Comparison of ENCODE assay signal across 11 mouse cellular contexts in the genomic region with DNA sequence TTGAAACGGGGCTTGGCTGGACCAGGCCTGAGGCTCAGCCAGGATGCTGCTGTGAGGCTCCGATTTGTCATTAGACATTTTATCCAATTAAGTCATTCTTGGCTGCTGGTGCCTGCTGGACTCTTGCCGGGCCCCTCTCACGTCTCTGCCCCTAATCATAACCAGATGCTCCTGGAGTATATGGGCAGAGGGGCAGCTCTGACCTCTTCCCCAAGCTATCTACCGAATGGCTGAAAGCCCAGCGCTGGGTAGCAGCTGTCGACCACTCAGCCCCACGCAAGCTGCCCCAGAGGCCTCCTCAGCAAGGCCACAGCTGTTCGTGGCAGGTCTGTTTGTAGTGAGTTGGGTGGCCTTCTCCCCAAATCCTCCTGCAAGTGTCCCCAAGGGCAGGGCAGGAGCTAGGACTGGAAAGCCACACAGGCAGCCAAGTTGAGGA. TPM values are rescaled to one million over a fixed set of nuclear protein-coding genes. Genes with fewer than 3 reads are reported as not detected.
DNase-seq lines count a peak whose midpoint lies in the region; ATAC-seq and TF ChIP-seq lines count a peak whose summit lies in the region.
"Had no signal": no experiment of that assay in that cellular context is flagged by ENCODE, and none has a peak within 500 bp of the region (broad histone marks: within the 10 kb centered on the region; RNA-seq: fewer than 3 reads in every experiment).

No protein-coding gene starts in this region.

- H3K4me1 ChIP-seq in hindbrain, embryonic 10.5 days (replicated peaks): peaks cover 15% of the 10 kb centered on the region
- no peaks in the 10 kb centered on the region for H3K4me1 ChIP-seq in hindbrain, embryonic 14.5 days (replicated peaks; ENCODE audit: control insufficient read depth, insufficient read depth, low read length)
- no peaks in the 10 kb centered on the region for H3K4me1 ChIP-seq in hindbrain, postnatal 0 days (ENCODE audit: insufficient read depth, low read length)
- no peaks in the 10 kb centered on the region; the same call in 1 of the 2 replicates for H3K4me1 ChIP-seq in liver, embryonic 11.5 days (replicated peaks; ENCODE audit: control insufficient read depth, insufficient read depth, low read length)
- H3K4me1 ChIP-seq: liver, embryonic 13.5 days had no signal

- H3K36me3 ChIP-seq in hindbrain, embryonic 10.5 days: no peaks in the 10 kb centered on the region
- H3K36me3 ChIP-seq in hindbrain, embryonic 14.5 days (replicated peaks; ENCODE audit: control insufficient read depth, insufficient read depth): no peaks in the 10 kb centered on the region
- no peaks in the 10 kb centered on the region for H3K36me3 ChIP-seq in hindbrain, postnatal 0 days (ENCODE audit: insufficient read depth, low read length)
- H3K36me3 ChIP-seq in liver, embryonic 11.5 days (ENCODE audit: control insufficient read depth, insufficient read depth, low read length): no peaks in the 10 kb centered on the region
- H3K36me3 ChIP-seq: liver, embryonic 13.5 days had no signal

- H3K27ac ChIP-seq in hindbrain, embryonic 10.5 days: peak overlapping the region; percentile 75; the same call in 1 of the 2 replicates
- H3K27ac ChIP-seq in hindbrain, embryonic 14.5 days: no peak overlapping the region
- H3K27ac ChIP-seq in hindbrain, postnatal 0 days: no peak overlapping the region
- H3K27ac ChIP-seq in liver, embryonic 11.5 days (ENCODE audit: low read depth, low read length): no peak overlapping the region
- H3K27ac ChIP-seq: liver, embryonic 13.5 days had no signal

- H3K4me2 ChIP-seq in hindbrain, embryonic 14.5 days (replicated peaks): no peak overlapping the region
- H3K4me2 ChIP-seq in hindbrain, postnatal 0 days (ENCODE audit: low read depth, low read length): no peak overlapping the region
- H3K4me2 ChIP-seq in liver, embryonic 11.5 days: no peak overlapping the region
- H3K4me2 ChIP-seq: liver, embryonic 13.5 days had no signal

- 56% methylated on average over 9 of the region's 9 CpGs for WGBS in hindbrain, embryonic 10.5 days
- 52% methylated on average over 9 of the region's 9 CpGs for WGBS in hindbrain, embryonic 14.5 days
- WGBS in hindbrain, postnatal 0 days: 41% methylated on average over 9 of the region's 9 CpGs
- 58% methylated on average over 9 of the region's 9 CpGs for WGBS in liver, embryonic 11.5 days

- peak; percentile 40 for DNase-seq in hindbrain, embryonic 10.5 days (ENCODE audit: low spot score)
- no peak for DNase-seq in hindbrain, embryonic 14.5 days (ENCODE audit: low spot score)
- DNase-seq in MN1 (ENCODE audit: low spot score): peak; percentile 80
- peak; percentile 46 for DNase-seq in forelimb bud, embryonic 11.5 days (ENCODE audit: low read depth, low spot score)
- DNase-seq in hindbrain, postnatal 0 days (ENCODE audit: low spot score): peak; percentile 76
- no peak for DNase-seq in kidney, postnatal 10 days
- no peak for DNase-seq in liver, embryonic 11.5 days (ENCODE audit: low spot score)
- DNase-seq in spleen, postnatal 4 days (ENCODE audit: low spot score in 2 of 2): no peak
- DNase-seq: liver, embryonic 13.5 days had no signal

- ATAC-seq in hindbrain, embryonic 14.5 days (ENCODE audit: low FRiP score): no peak
- ATAC-seq in hindbrain, postnatal 0 days: peak; percentile 77
- ATAC-seq in liver, embryonic 11.5 days (replicated peaks; ENCODE audit: low FRiP score): no peak
- ATAC-seq: intestine, embryonic 16.5 days had no signal

- H3K4me3 ChIP-seq in hindbrain, embryonic 10.5 days: no peak overlapping the region
- H3K4me3 ChIP-seq in hindbrain, embryonic 14.5 days (replicated peaks; ENCODE audit: low read length): no peak overlapping the region
- no peak overlapping the region for H3K4me3 ChIP-seq in hindbrain, postnatal 0 days (ENCODE audit: low read length)
- H3K4me3 ChIP-seq in liver, embryonic 11.5 days (ENCODE audit: low read depth, low read length): no peak overlapping the region
- H3K4me3 ChIP-seq: erythroblast, embryonic 14.5 days; liver, embryonic 13.5 days had no signal

- no peak overlapping the region for H3K9ac ChIP-seq in hindbrain, embryonic 14.5 days
- no peak overlapping the region for H3K9ac ChIP-seq in hindbrain, postnatal 0 days (replicated peaks; ENCODE audit: low read length)
- H3K9ac ChIP-seq in liver, embryonic 11.5 days (ENCODE audit: low read depth, low read length): no peak overlapping the region
- H3K9ac ChIP-seq: liver, embryonic 13.5 days had no signal

- peaks cover 36% of the 10 kb centered on the region for H3K27me3 ChIP-seq in hindbrain, embryonic 10.5 days (ENCODE audit: insufficient read depth, poor library complexity, severe bottlenecking)
- H3K27me3 ChIP-seq in hindbrain, embryonic 14.5 days (ENCODE audit: control insufficient read depth, insufficient read depth, low read length): peaks cover 18% of the 10 kb centered on the region
- H3K27me3 ChIP-seq in hindbrain, postnatal 0 days (ENCODE audit: insufficient read depth, low read length): peaks cover 4% of the 10 kb centered on the region; the same call in 1 of the 2 replicates
- H3K27me3 ChIP-seq in liver, embryonic 11.5 days (replicated peaks; ENCODE audit: control insufficient read depth, insufficient read depth, low read length): peaks cover 28% of the 10 kb centered on the region

- no peaks in the 10 kb centered on the region for H3K9me3 ChIP-seq in hindbrain, embryonic 10.5 days
- no peaks in the 10 kb centered on the region for H3K9me3 ChIP-seq in hindbrain, embryonic 14.5 days (ENCODE audit: control insufficient read depth, low read length)
- no peaks in the 10 kb centered on the region for H3K9me3 ChIP-seq in hindbrain, postnatal 0 days (ENCODE audit: low read length)
- no peaks in the 10 kb centered on the region for H3K9me3 ChIP-seq in liver, embryonic 11.5 days (ENCODE audit: control insufficient read depth, low read length)
- H3K9me3 ChIP-seq: liver, embryonic 13.5 days had no signal

- no peak for TF ChIP-seq CTCF in hindbrain, postnatal 0 days (IDR thresholded peaks at IDR 0.05; ENCODE audit: low read depth)

RNA-seq across cellular contexts. Expression of a gene that starts 5.7 kb away (rescaled TPM):
- polyA plus RNA-seq in hindbrain, embryonic 10.5 days (2016; fragmentation: Nextera tagmentation; extraction: Ambion mirVana): 0.11 and 0.24 TPM in 2 replicates
- 0.90 and 1.1 TPM in 2 replicates for polyA plus RNA-seq in hindbrain, embryonic 14.5 days (2014; fragmentation: Nextera tagmentation; extraction: Ambion mirVana)
- 1.5 and 3.8 TPM in 2 replicates for total RNA-seq in hindbrain, postnatal 0 days (2014; rRNA removed)
- 4.2 and 4.6 TPM in 2 replicates for polyA plus RNA-seq in hindbrain, postnatal 0 days (2015; fragmentation: Nextera tagmentation; extraction: Ambion mirVana)
- polyA plus RNA-seq in liver, embryonic 11.5 days (2014; fragmentation: Nextera tagmentation; extraction: Ambion mirVana): 0.47 and 0.77 TPM in 2 replicates

RNA-seq across cellular contexts. Expression of a gene that starts 15.4 kb away (rescaled TPM):
- 13.3 and 16.2 TPM in 2 replicates for polyA plus RNA-seq in hindbrain, embryonic 10.5 days (2016; fragmentation: Nextera tagmentation; extraction: Ambion mirVana)
- polyA plus RNA-seq in hindbrain, embryonic 14.5 days (2014; fragmentation: Nextera tagmentation; extraction: Ambion mirVana): 6.5 and 11.0 TPM in 2 replicates
- total RNA-seq in hindbrain, postnatal 0 days (2014; rRNA removed): 2.0 and 2.6 TPM in 2 replicates
- polyA plus RNA-seq in hindbrain, postnatal 0 days (2015; fragmentation: Nextera tagmentation; extraction: Ambion mirVana): 3.6 and 4.8 TPM in 2 replicates
- polyA plus RNA-seq in liver, embryonic 11.5 days (2014; fragmentation: Nextera tagmentation; extraction: Ambion mirVana): 24.0 and 31.2 TPM in 2 replicates
- polyA plus RNA-seq: erythroblast, embryonic 14.5 days had no signal

RNA-seq across cellular contexts. Expression of a gene that starts 42.3 kb away (rescaled TPM):
- 7.6 and 22.9 TPM in 2 replicates for polyA plus RNA-seq in hindbrain, embryonic 10.5 days (2016; fragmentation: Nextera tagmentation; extraction: Ambion mirVana)
- 40.0 and 40.3 TPM in 2 replicates for polyA plus RNA-seq in hindbrain, embryonic 14.5 days (2014; fragmentation: Nextera tagmentation; extraction: Ambion mirVana)
- total RNA-seq in hindbrain, postnatal 0 days (2014; rRNA removed): 83.4 and 84.4 TPM in 2 replicates
- polyA plus RNA-seq in hindbrain, postnatal 0 days (2015; fragmentation: Nextera tagmentation; extraction: Ambion mirVana): 43.1 and 51.0 TPM in 2 replicates
- 2.1 and 2.2 TPM in 2 replicates for polyA plus RNA-seq in liver, embryonic 11.5 days (2014; fragmentation: Nextera tagmentation; extraction: Ambion mirVana)

RNA-seq across cellular contexts. Expression of a gene that starts 46.0 kb away (rescaled TPM):
- 1,011 and 1,145 TPM in 2 replicates for polyA plus RNA-seq in hindbrain, embryonic 10.5 days (2016; fragmentation: Nextera tagmentation; extraction: Ambion mirVana)
- polyA plus RNA-seq in hindbrain, embryonic 14.5 days (2014; fragmentation: Nextera tagmentation; extraction: Ambion mirVana): 614 and 694 TPM in 2 replicates
- total RNA-seq in hindbrain, postnatal 0 days (2014; rRNA removed): 462 and 515 TPM in 2 replicates
- polyA plus RNA-seq in hindbrain, postnatal 0 days (2015; fragmentation: Nextera tagmentation; extraction: Ambion mirVana): 650 and 673 TPM in 2 replicates
- polyA plus RNA-seq in liver, embryonic 11.5 days (2014; fragmentation: Nextera tagmentation; extraction: Ambion mirVana): 1,333 and 1,422 TPM in 2 replicates

Comparison
In these comparisons a context has a peak if more than half of its experiments do, and no peak if none do; other contexts are left out.
1. DNase-seq: peak in hindbrain, embryonic 10.5 days (single experiment), MN1 (single experiment), forelimb bud, embryonic 11.5 days (single experiment) and hindbrain, postnatal 0 days (single experiment); none in hindbrain, embryonic 14.5 days (single experiment), kidney, postnatal 10 days (single experiment), liver, embryonic 11.5 days (single experiment) and spleen, postnatal 4 days (0 of 2).